ENCODE assay signal across 8 mouse cellular contexts in genomic region chr4:123624438-123624837, GRCm38 (mm10). TPM values are rescaled to one million over a fixed set of nuclear protein-coding genes. Genes with fewer than 3 reads are reported as not detected.
DNase-seq lines count a peak whose midpoint lies in the region; ATAC-seq and TF ChIP-seq lines count a peak whose summit lies in the region.

No protein-coding gene starts in this region.

- no peaks in the 10 kb centered on the region for H3K9me3 ChIP-seq in intestine, embryonic 14.5 days (ENCODE audit: control insufficient read depth, low read length)
- H3K9me3 ChIP-seq in intestine, postnatal 0 days (ENCODE audit: control insufficient read depth) = no peaks in the 10 kb centered on the region
- no peaks in the 10 kb centered on the region for H3K9me3 ChIP-seq in embryonic facial prominence, embryonic 15.5 days (replicated peaks)
- H3K9me3 ChIP-seq in midbrain, embryonic 14.5 days (ENCODE audit: control insufficient read depth, low read length) = no peaks in the 10 kb centered on the region

- peak overlapping the region; percentile 5 for H3K27ac ChIP-seq in intestine, embryonic 14.5 days (ENCODE audit: low read depth)
- no peak overlapping the region for H3K27ac ChIP-seq in intestine, postnatal 0 days (ENCODE audit: low read depth, low read length)
- peak overlapping the region; percentile 53 for H3K27ac ChIP-seq in embryonic facial prominence, embryonic 15.5 days (replicated peaks)
- H3K27ac ChIP-seq in midbrain, embryonic 14.5 days (replicated peaks; ENCODE audit: low read depth, low read length) = 0 out of 2 replicates have a peak overlapping the region, but pooled peaks have one; percentile 45

- TF ChIP-seq CTCF in intestine, postnatal 0 days (IDR thresholded peaks at IDR 0.05; ENCODE audit: low read depth) = no peak

- no peak overlapping the region for H3K4me3 ChIP-seq in intestine, embryonic 14.5 days (ENCODE audit: low read depth, low read length)
- H3K4me3 ChIP-seq in intestine, postnatal 0 days (ENCODE audit: low read depth, low read length) = no peak overlapping the region
- no peak overlapping the region for H3K4me3 ChIP-seq in embryonic facial prominence, embryonic 15.5 days (replicated peaks)
- H3K4me3 ChIP-seq in midbrain, embryonic 14.5 days (replicated peaks; ENCODE audit: low read depth, low read length) = no peak overlapping the region

- H3K27me3 ChIP-seq in intestine, embryonic 14.5 days (replicated peaks; ENCODE audit: control insufficient read depth, insufficient read depth, low read length) = no peaks in the 10 kb centered on the region
- H3K27me3 ChIP-seq in intestine, postnatal 0 days (replicated peaks; ENCODE audit: control insufficient read depth, insufficient read depth, low read length) = no peaks in the 10 kb centered on the region
- no peaks in the 10 kb centered on the region for H3K27me3 ChIP-seq in embryonic facial prominence, embryonic 15.5 days
- no peaks in the 10 kb centered on the region for H3K27me3 ChIP-seq in midbrain, embryonic 14.5 days (ENCODE audit: control insufficient read depth, insufficient read depth, low read length)

- no peak overlapping the region for H3K4me2 ChIP-seq in intestine, embryonic 14.5 days (ENCODE audit: low read length)
- no peak overlapping the region for H3K4me2 ChIP-seq in intestine, postnatal 0 days (replicated peaks; ENCODE audit: low read depth)
- no peak overlapping the region for H3K4me2 ChIP-seq in embryonic facial prominence, embryonic 15.5 days (replicated peaks)
- no peak overlapping the region for H3K4me2 ChIP-seq in midbrain, embryonic 14.5 days (ENCODE audit: low read length)

- no peak overlapping the region for H3K9ac ChIP-seq in intestine, embryonic 14.5 days (ENCODE audit: low read length)
- no peak overlapping the region for H3K9ac ChIP-seq in intestine, postnatal 0 days (ENCODE audit: low read depth, low read length)
- H3K9ac ChIP-seq in embryonic facial prominence, embryonic 15.5 days = no peak overlapping the region
- H3K9ac ChIP-seq in midbrain, embryonic 14.5 days (replicated peaks; ENCODE audit: low read length) = no peak overlapping the region

- WGBS in intestine, embryonic 14.5 days = 19% methylated on average over 5 of the region's 5 CpGs
- WGBS in intestine, postnatal 0 days = 47% methylated on average over 5 of the region's 5 CpGs
- 16% methylated on average over 5 of the region's 5 CpGs for WGBS in embryonic facial prominence, embryonic 15.5 days
- 8% methylated on average over 5 of the region's 5 CpGs for WGBS in midbrain, embryonic 14.5 days

- no peaks in the 10 kb centered on the region for H3K36me3 ChIP-seq in intestine, embryonic 14.5 days (ENCODE audit: control insufficient read depth, insufficient read depth, low read length)
- no peaks in the 10 kb centered on the region for H3K36me3 ChIP-seq in intestine, postnatal 0 days (ENCODE audit: control insufficient read depth, insufficient read depth)
- no peaks in the 10 kb centered on the region for H3K36me3 ChIP-seq in embryonic facial prominence, embryonic 15.5 days
- no peaks in the 10 kb centered on the region for H3K36me3 ChIP-seq in midbrain, embryonic 14.5 days (ENCODE audit: control insufficient read depth, insufficient read depth, low read length)

- ATAC-seq in intestine, embryonic 14.5 days (replicated peaks; ENCODE audit: low FRiP score, low TSS enrichment, low read depth) = no peak
- ATAC-seq in intestine, postnatal 0 days = no peak
- no peak for ATAC-seq in embryonic facial prominence, embryonic 15.5 days (ENCODE audit: insufficient number of reproducible peaks, low FRiP score, low TSS enrichment, low read depth)
- ATAC-seq in midbrain, embryonic 14.5 days (ENCODE audit: low FRiP score, low TSS enrichment) = no peak

- intact Hi-C loops in left cerebral cortex, postnatal 4 days (cut with DNase I) = no loop called here

- no peak for DNase-seq in intestine, embryonic 14.5 days (ENCODE audit: low spot score)
- DNase-seq in kidney, adult 18-20 months = peak; percentile 43
- no peak for DNase-seq in midbrain, embryonic 14.5 days
- no peak for DNase-seq in c-Kit-positive CD71-positive TER-119-positive erythroid progenitor cells, embryonic 14.5 days (ENCODE audit: low spot score)
- no peak for DNase-seq in adrenal gland, postnatal 25 days
- no peak for DNase-seq in left cerebral cortex, postnatal 4 days

- peaks cover 21% of the 10 kb centered on the region for H3K4me1 ChIP-seq in intestine, embryonic 14.5 days (replicated peaks; ENCODE audit: control insufficient read depth, insufficient read depth, low read length)
- H3K4me1 ChIP-seq in intestine, postnatal 0 days (replicated peaks; ENCODE audit: control insufficient read depth, insufficient read depth, low read length) = 0 out of 2 replicates have a peak, but pooled peaks cover 3% of the 10 kb centered on the region
- H3K4me1 ChIP-seq in embryonic facial prominence, embryonic 15.5 days = peaks cover 25% of the 10 kb centered on the region
- H3K4me1 ChIP-seq in midbrain, embryonic 14.5 days (ENCODE audit: control insufficient read depth, insufficient read depth, low read length) = peaks cover 12% of the 10 kb centered on the region

RNA-seq across cellular contexts. Expression of gene Macf1, which starts 59.7 kb away (rescaled TPM):
- 64.7 and 69.8 TPM in 2 replicates for polyA plus RNA-seq in intestine, embryonic 14.5 days (2014; fragmentation: Nextera tagmentation; extraction: Ambion mirVana)
- 17.3 and 22.8 TPM in 2 replicates for polyA plus RNA-seq in intestine, postnatal 0 days (2015; fragmentation: Nextera tagmentation; extraction: Ambion mirVana)
- polyA plus RNA-seq in embryonic facial prominence, embryonic 15.5 days (2015; fragmentation: Nextera tagmentation; extraction: Ambion mirVana) = 42.5 and 47.1 TPM in 2 replicates
- polyA plus RNA-seq in midbrain, embryonic 14.5 days (2014; fragmentation: Nextera tagmentation; extraction: Ambion mirVana) = 140 and 143 TPM in 2 replicates
- 187 and 192 TPM in 2 replicates for total RNA-seq in adrenal gland, postnatal 25 days (2021)
- total RNA-seq in left cerebral cortex, postnatal 4 days (2021) = 100 to 1,000 TPM; 337 to 347 TPM
